ENCODE assay signal across 8 mouse cellular contexts in the genomic region with DNA sequence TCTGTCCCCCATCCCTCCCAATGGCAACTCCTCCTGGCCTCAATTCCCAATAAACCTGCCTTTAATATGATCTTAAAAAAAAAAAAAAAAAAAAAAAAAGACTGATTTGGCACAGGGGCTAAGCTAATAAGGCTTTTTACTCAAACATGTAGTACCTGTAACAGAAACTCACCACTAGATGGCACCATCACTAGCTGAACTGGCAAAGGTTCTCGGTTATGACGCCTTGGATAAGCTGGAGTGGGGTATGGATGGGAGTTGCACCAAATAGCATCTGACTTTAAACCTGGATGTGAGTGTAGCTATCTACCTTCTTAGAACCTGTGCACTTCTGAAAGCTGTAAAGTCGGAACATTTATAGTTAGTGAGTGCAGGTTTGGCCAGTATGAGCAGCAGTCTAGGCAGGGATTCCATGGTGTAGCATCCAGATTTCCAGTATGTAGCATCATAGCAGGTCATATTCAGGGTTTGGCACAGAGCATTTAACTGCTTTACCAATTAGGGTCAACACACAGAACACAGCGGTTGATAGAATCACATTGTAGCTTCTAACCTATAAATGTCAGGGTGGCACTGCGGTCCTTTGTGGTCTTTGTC. TPM values are rescaled to one million over a fixed set of nuclear protein-coding genes. Genes with fewer than 3 reads are reported as not detected.
DNase-seq lines count a peak whose midpoint lies in the region; ATAC-seq and TF ChIP-seq lines count a peak whose summit lies in the region.

No protein-coding gene starts in this region.

- no peak overlapping the region for H3K27ac ChIP-seq in heart, adult 2 months
- H3K27ac ChIP-seq in heart, embryonic 10.5 days: peak overlapping the region; percentile 62; the same call in 1 of the 2 replicates
- no peak overlapping the region for H3K27ac ChIP-seq in kidney, embryonic 16.5 days (ENCODE audit: low read length)

- ATAC-seq in CD4-positive, CD25-positive, alpha-beta regulatory T cell, adult 4 months: peak; percentile 82
- peak; percentile 52; the same call in 1 of the 2 replicates for ATAC-seq in kidney, embryonic 16.5 days (ENCODE audit: low FRiP score, low TSS enrichment)
- ATAC-seq in megakaryocyte-erythroid progenitor cell, adult 5-6 weeks (replicated peaks; ENCODE audit: low FRiP score, low TSS enrichment, poor library complexity, severe bottlenecking): peak; percentile 50

- no peak overlapping the region for H3K4me3 ChIP-seq in heart, adult 2 months
- no peak overlapping the region for H3K4me3 ChIP-seq in heart, embryonic 10.5 days
- no peak overlapping the region for H3K4me3 ChIP-seq in kidney, embryonic 16.5 days (ENCODE audit: low read length)

- H3K9ac ChIP-seq in heart, adult 2 months (ENCODE audit: low read depth, low read length): no peak overlapping the region
- no peak overlapping the region for H3K9ac ChIP-seq in kidney, embryonic 16.5 days (replicated peaks; ENCODE audit: low read length)

- no peak for DNase-seq in heart, adult 2 months
- no peak for DNase-seq in heart, postnatal 36 days
- DNase-seq in cerebellum, adult 8-10 months: peak; percentile 55
- DNase-seq in heart, embryonic 10.5 days (ENCODE audit: low spot score): no peak
- DNase-seq in yolk sac, embryonic 10.5 days (ENCODE audit: low spot score): peak; percentile 40

- H3K36me3 ChIP-seq in heart, adult 2 months (ENCODE audit: control insufficient read depth, insufficient read depth, low read length): no peaks in the 10 kb centered on the region; the same call in 1 of the 2 replicates
- H3K36me3 ChIP-seq in heart, embryonic 10.5 days: peaks cover 76% of the 10 kb centered on the region
- H3K36me3 ChIP-seq in kidney, embryonic 16.5 days (ENCODE audit: insufficient read depth, low read length): peaks cover 36% of the 10 kb centered on the region

- H3K79me2 ChIP-seq in heart, adult 2 months (replicated peaks; ENCODE audit: control insufficient read depth, insufficient read depth, low read length): no peaks in the 10 kb centered on the region

- TF ChIP-seq EP300 in heart, adult 2 months (IDR thresholded peaks at IDR 0.05; ENCODE audit: insufficient read depth, low read depth, low read length): no peak

- no peaks in the 10 kb centered on the region for H3K9me3 ChIP-seq in heart, embryonic 10.5 days
- H3K9me3 ChIP-seq in kidney, embryonic 16.5 days (ENCODE audit: low read length): no peaks in the 10 kb centered on the region

- WGBS in heart, adult 2 months: 51% methylated on average over 5 of the region's 5 CpGs
- 55% methylated on average over 5 of the region's 5 CpGs for WGBS in heart, embryonic 10.5 days
- WGBS in kidney, embryonic 16.5 days: 62% methylated on average over 5 of the region's 5 CpGs

- TF ChIP-seq CTCF in heart, adult 2 months (IDR thresholded peaks at IDR 0.05): peak; percentile 83

- no peak overlapping the region for H3K4me2 ChIP-seq in kidney, embryonic 16.5 days (replicated peaks; ENCODE audit: low read depth, low read length)

- intact Hi-C loops in heart, adult 2 months (cut with DNase I): loop anchor here (10.0 kb wide), 1 partner anchor 760 kb away; no protein-coding TSS in a partner anchor
- intact Hi-C loops in heart, postnatal 36 days (cut with DNase I): loop anchor here (10.0 kb wide), 1 partner anchor 760 kb away; no protein-coding TSS in a partner anchor

- H3K27me3 ChIP-seq in heart, adult 2 months (ENCODE audit: control insufficient read depth, insufficient read depth, low read length): no peaks in the 10 kb centered on the region
- H3K27me3 ChIP-seq in heart, embryonic 10.5 days (ENCODE audit: insufficient read depth, poor library complexity, severe bottlenecking): no peaks in the 10 kb centered on the region
- H3K27me3 ChIP-seq in kidney, embryonic 16.5 days (ENCODE audit: insufficient read depth, low read length): no peaks in the 10 kb centered on the region

- no peak for TF ChIP-seq POLR2A in heart, adult 2 months (IDR thresholded peaks at IDR 0.05; ENCODE audit: insufficient read depth, low read depth, low read length)

- H3K4me1 ChIP-seq in heart, adult 2 months (ENCODE audit: control insufficient read depth, insufficient read depth, low read length): peaks cover 1% of the 10 kb centered on the region; the same call in 1 of the 2 replicates
- peaks cover 12% of the 10 kb centered on the region for H3K4me1 ChIP-seq in heart, embryonic 10.5 days
- no peaks in the 10 kb centered on the region for H3K4me1 ChIP-seq in kidney, embryonic 16.5 days (ENCODE audit: insufficient read depth, low read length)

RNA-seq across cellular contexts. Expression of a gene that starts 17.1 kb away (rescaled TPM):
- total RNA-seq in heart, adult 2 months (2021): 1 to 10 TPM; 4.9 to 6.1 TPM
- 3.5 and 5.9 TPM in 2 replicates for polyA plus RNA-seq in heart, adult 2 months (2012; rRNA removed)
- 1 to 10 TPM; 6.2 to 6.3 TPM for total RNA-seq in heart, postnatal 36 days (2021)
- 10 to 100 TPM; 10.2 to 10.5 TPM for polyA plus RNA-seq in CD4-positive, CD25-positive, alpha-beta regulatory T cell, adult 4 months (2017; shearing (Covaris generic))
- polyA plus RNA-seq in heart, embryonic 10.5 days (2016; fragmentation: Nextera tagmentation; extraction: Ambion mirVana): 14.1 and 15.6 TPM in 2 replicates
- 17.9 and 19.0 TPM in 2 replicates for polyA plus RNA-seq in kidney, embryonic 16.5 days (2015; fragmentation: Nextera tagmentation; extraction: Ambion mirVana)
- 7.4 and 7.5 TPM in 2 replicates for total RNA-seq in megakaryocyte-erythroid progenitor cell, adult 5-6 weeks (2014; fragmentation: Nextera tagmentation)
- total RNA-seq in megakaryocyte-erythroid progenitor cell, adult 5-6 weeks (2017): 7.3 and 11.4 TPM in 2 replicates

RNA-seq across cellular contexts. Expression of a gene that starts 27.2 kb away (rescaled TPM):
- 10 to 100 TPM; 62.0 to 67.4 TPM for total RNA-seq in heart, adult 2 months (2021)
- 51.1 and 161 TPM in 2 replicates for polyA plus RNA-seq in heart, adult 2 months (2012; rRNA removed)
- total RNA-seq in heart, postnatal 36 days (2021): 10 to 100 TPM; 62.2 to 63.2 TPM
- polyA plus RNA-seq in CD4-positive, CD25-positive, alpha-beta regulatory T cell, adult 4 months (2017; shearing (Covaris generic)): 10 to 100 TPM; 62.6 to 68.9 TPM
- polyA plus RNA-seq in heart, embryonic 10.5 days (2016; fragmentation: Nextera tagmentation; extraction: Ambion mirVana): 74.9 and 90.0 TPM in 2 replicates
- 65.2 and 71.0 TPM in 2 replicates for polyA plus RNA-seq in kidney, embryonic 16.5 days (2015; fragmentation: Nextera tagmentation; extraction: Ambion mirVana)
- 65.2 and 101 TPM in 2 replicates for total RNA-seq in megakaryocyte-erythroid progenitor cell, adult 5-6 weeks (2014; fragmentation: Nextera tagmentation)
- 40.5 and 66.1 TPM in 2 replicates for total RNA-seq in megakaryocyte-erythroid progenitor cell, adult 5-6 weeks (2017)

RNA-seq across cellular contexts. Expression of a gene that starts 27.3 kb away (rescaled TPM):
- 1 to 10 TPM; 9.3 to 9.4 TPM for total RNA-seq in heart, adult 2 months (2021)
- 6.2 and 7.7 TPM in 2 replicates for polyA plus RNA-seq in heart, adult 2 months (2012; rRNA removed)
- total RNA-seq in heart, postnatal 36 days (2021): 1 to 10 TPM; 7.3 to 8.7 TPM
- 10 to 100 TPM; 30.3 to 41.4 TPM for polyA plus RNA-seq in CD4-positive, CD25-positive, alpha-beta regulatory T cell, adult 4 months (2017; shearing (Covaris generic))
- polyA plus RNA-seq in heart, embryonic 10.5 days (2016; fragmentation: Nextera tagmentation; extraction: Ambion mirVana): 20.4 and 22.4 TPM in 2 replicates
- polyA plus RNA-seq in kidney, embryonic 16.5 days (2015; fragmentation: Nextera tagmentation; extraction: Ambion mirVana): 23.8 and 29.0 TPM in 2 replicates
- 40.4 and 50.3 TPM in 2 replicates for total RNA-seq in megakaryocyte-erythroid progenitor cell, adult 5-6 weeks (2014; fragmentation: Nextera tagmentation)
- total RNA-seq in megakaryocyte-erythroid progenitor cell, adult 5-6 weeks (2017): 28.8 and 44.3 TPM in 2 replicates

Comparison
In these comparisons a context has a peak if more than half of its experiments do, and no peak if none do; other contexts are left out.
1. DNase-seq: peak in cerebellum, adult 8-10 months (single experiment) and yolk sac, embryonic 10.5 days (single experiment); none in heart, adult 2 months (0 of 2), heart, postnatal 36 days (0 of 2) and heart, embryonic 10.5 days (single experiment).
2. Peak in every context shown above with its lines, with median percentiles within 50 percentile points of each other: ATAC-seq.